In genomic region chr13:78194135-78194849, GRCm38 (mm10) we compare ENCODE assay signal across 7 mouse cellular contexts. TPM values are rescaled to one million over a fixed set of nuclear protein-coding genes. Genes with fewer than 3 reads are reported as not detected.
DNase-seq lines count a peak whose midpoint lies in the region; ATAC-seq and TF ChIP-seq lines count a peak whose summit lies in the region.

No protein-coding gene starts in this region.

- H3K27me3 ChIP-seq in liver, embryonic 12.5 days (replicated peaks): peaks cover 94% of the 10 kb centered on the region
- H3K27me3 ChIP-seq in liver, postnatal 0 days (ENCODE audit: insufficient read depth, low read length): peaks cover 77% of the 10 kb centered on the region
- peaks cover 62% of the 10 kb centered on the region for H3K27me3 ChIP-seq in embryonic facial prominence, embryonic 15.5 days
- H3K27me3 ChIP-seq in hindbrain, embryonic 14.5 days (ENCODE audit: control insufficient read depth, insufficient read depth, low read length): no peaks in the 10 kb centered on the region
- H3K27me3 ChIP-seq in neural tube, embryonic 12.5 days (replicated peaks): no peaks in the 10 kb centered on the region

- 7% methylated on average over 23 of the region's 26 CpGs for WGBS in liver, embryonic 12.5 days (ENCODE audit: insufficient replicate concordance)
- WGBS in liver, postnatal 0 days (ENCODE audit: insufficient replicate concordance): 15% methylated on average over 22 of the region's 26 CpGs
- WGBS in embryonic facial prominence, embryonic 15.5 days: 21% methylated on average over 26 of the region's 26 CpGs
- 5% methylated on average over 23 of the region's 26 CpGs for WGBS in hindbrain, embryonic 14.5 days
- 3% methylated on average over 26 of the region's 26 CpGs for WGBS in neural tube, embryonic 12.5 days

- peaks cover 10% of the 10 kb centered on the region for H3K4me1 ChIP-seq in liver, embryonic 12.5 days
- H3K4me1 ChIP-seq in liver, postnatal 0 days (ENCODE audit: insufficient read depth): peaks cover 3% of the 10 kb centered on the region; the same call in 1 of the 2 replicates
- peaks cover 22% of the 10 kb centered on the region for H3K4me1 ChIP-seq in embryonic facial prominence, embryonic 15.5 days
- peaks cover 27% of the 10 kb centered on the region for H3K4me1 ChIP-seq in hindbrain, embryonic 14.5 days (replicated peaks; ENCODE audit: control insufficient read depth, insufficient read depth, low read length)
- H3K4me1 ChIP-seq in neural tube, embryonic 12.5 days: peaks cover 44% of the 10 kb centered on the region

- DNase-seq in liver, postnatal 0 days: no peak
- DNase-seq in hindbrain, embryonic 14.5 days (ENCODE audit: low spot score): no peak
- no peak for DNase-seq in gastrocnemius, adult 18-20 months (ENCODE audit: low spot score)
- DNase-seq in urinary bladder, postnatal 4 days (ENCODE audit: low spot score in 2 of 2): no peak

- H3K27ac ChIP-seq in liver, embryonic 12.5 days: no peak overlapping the region
- no peak overlapping the region for H3K27ac ChIP-seq in liver, postnatal 0 days (ENCODE audit: low read depth)
- H3K27ac ChIP-seq in embryonic facial prominence, embryonic 15.5 days (replicated peaks): no peak overlapping the region
- peak overlapping the region; percentile 100 for H3K27ac ChIP-seq in hindbrain, embryonic 14.5 days
- H3K27ac ChIP-seq in neural tube, embryonic 12.5 days: peak overlapping the region; percentile 87

- H3K9ac ChIP-seq in liver, embryonic 12.5 days: no peak overlapping the region
- no peak overlapping the region for H3K9ac ChIP-seq in liver, postnatal 0 days (replicated peaks)
- peak overlapping the region; percentile 26; the same call in 1 of the 2 replicates for H3K9ac ChIP-seq in embryonic facial prominence, embryonic 15.5 days
- H3K9ac ChIP-seq in hindbrain, embryonic 14.5 days: peak overlapping the region; percentile 100
- peak overlapping the region; percentile 97 for H3K9ac ChIP-seq in neural tube, embryonic 12.5 days

- no peaks in the 10 kb centered on the region for H3K9me3 ChIP-seq in liver, embryonic 12.5 days (replicated peaks)
- H3K9me3 ChIP-seq in liver, postnatal 0 days (ENCODE audit: low read length): no peaks in the 10 kb centered on the region
- H3K9me3 ChIP-seq in embryonic facial prominence, embryonic 15.5 days (replicated peaks): no peaks in the 10 kb centered on the region
- H3K9me3 ChIP-seq in hindbrain, embryonic 14.5 days (ENCODE audit: control insufficient read depth, low read length): no peaks in the 10 kb centered on the region
- no peaks in the 10 kb centered on the region for H3K9me3 ChIP-seq in neural tube, embryonic 12.5 days

- no peak for TF ChIP-seq EP300 in liver, postnatal 0 days (IDR thresholded peaks at IDR 0.05; ENCODE audit: low read depth)

- H3K4me2 ChIP-seq in liver, embryonic 12.5 days: peak overlapping the region; percentile 51
- no peak overlapping the region for H3K4me2 ChIP-seq in liver, postnatal 0 days (ENCODE audit: low read depth, low read length)
- H3K4me2 ChIP-seq in embryonic facial prominence, embryonic 15.5 days (replicated peaks): peak overlapping the region; percentile 54
- H3K4me2 ChIP-seq in hindbrain, embryonic 14.5 days (replicated peaks): peak overlapping the region; percentile 90
- peak overlapping the region; percentile 96 for H3K4me2 ChIP-seq in neural tube, embryonic 12.5 days (replicated peaks)

- TF ChIP-seq CTCF in liver, postnatal 0 days (IDR thresholded peaks at IDR 0.05; ENCODE audit: low read depth): no peak

- no peak for ATAC-seq in liver, embryonic 12.5 days
- ATAC-seq in liver, postnatal 0 days: no peak
- ATAC-seq in embryonic facial prominence, embryonic 15.5 days (ENCODE audit: insufficient number of reproducible peaks, low FRiP score, low TSS enrichment, low read depth): no peak
- no peak for ATAC-seq in hindbrain, embryonic 14.5 days (ENCODE audit: low FRiP score)
- peak; percentile 0; the same call in 1 of the 2 replicates for ATAC-seq in neural tube, embryonic 12.5 days (ENCODE audit: low FRiP score, low read depth)

- H3K4me3 ChIP-seq in liver, embryonic 12.5 days: peak overlapping the region; percentile 30
- H3K4me3 ChIP-seq in liver, postnatal 0 days (ENCODE audit: low read depth, low read length): no peak overlapping the region
- H3K4me3 ChIP-seq in embryonic facial prominence, embryonic 15.5 days (replicated peaks): peak overlapping the region; percentile 41
- H3K4me3 ChIP-seq in hindbrain, embryonic 14.5 days (replicated peaks; ENCODE audit: low read length): peak overlapping the region; percentile 99
- H3K4me3 ChIP-seq in neural tube, embryonic 12.5 days: peak overlapping the region; percentile 74

- no peaks in the 10 kb centered on the region for H3K36me3 ChIP-seq in liver, embryonic 12.5 days
- no peaks in the 10 kb centered on the region for H3K36me3 ChIP-seq in liver, postnatal 0 days (replicated peaks; ENCODE audit: insufficient read depth, low read length)
- H3K36me3 ChIP-seq in embryonic facial prominence, embryonic 15.5 days: no peaks in the 10 kb centered on the region
- H3K36me3 ChIP-seq in hindbrain, embryonic 14.5 days (replicated peaks; ENCODE audit: control insufficient read depth, insufficient read depth): peaks cover 43% of the 10 kb centered on the region
- H3K36me3 ChIP-seq in neural tube, embryonic 12.5 days: peaks cover 18% of the 10 kb centered on the region

RNA-seq across cellular contexts. Expression of gene Nr2f1, which starts 5.3 kb away (rescaled TPM):
- 1.5 and 1.7 TPM in 2 replicates for polyA plus RNA-seq in liver, embryonic 12.5 days (2016; fragmentation: Nextera tagmentation; extraction: Ambion mirVana)
- polyA plus RNA-seq in liver, postnatal 0 days (2015; fragmentation: Nextera tagmentation; extraction: Ambion mirVana): 0.36 and 0.52 TPM in 2 replicates
- polyA plus RNA-seq in embryonic facial prominence, embryonic 15.5 days (2015; fragmentation: Nextera tagmentation; extraction: Ambion mirVana): 14.5 and 18.4 TPM in 2 replicates
- 64.3 and 70.7 TPM in 2 replicates for polyA plus RNA-seq in hindbrain, embryonic 14.5 days (2014; fragmentation: Nextera tagmentation; extraction: Ambion mirVana)
- polyA plus RNA-seq in neural tube, embryonic 12.5 days (2016; fragmentation: Nextera tagmentation; extraction: Ambion mirVana): 48.4 and 56.4 TPM in 2 replicates
- total RNA-seq in gastrocnemius, adult 18-20 months (2021): under 1 TPM; 0.64 to 0.83 TPM

Comparison
In these comparisons a context has a peak if more than half of its experiments do, and no peak if none do; other contexts are left out.
1. H3K27ac ChIP-seq: peak in hindbrain, embryonic 14.5 days (single experiment) and neural tube, embryonic 12.5 days (single experiment); none in liver, embryonic 12.5 days (single experiment), liver, postnatal 0 days (single experiment) and embryonic facial prominence, embryonic 15.5 days (single experiment).
2. H3K9ac ChIP-seq: peak in embryonic facial prominence, embryonic 15.5 days (single experiment), hindbrain, embryonic 14.5 days (single experiment) and neural tube, embryonic 12.5 days (single experiment); none in liver, embryonic 12.5 days (single experiment) and liver, postnatal 0 days (single experiment).